Mouse (Mus musculus): ENCODE results near the gene Polq. TPM values are rescaled to one million over a fixed set of nuclear protein-coding genes. Genes with fewer than 3 reads are reported as not detected.
"Not testable (repeated sequence)": the region's sequence is repeated elsewhere in the genome, so short reads cannot be mapped to it uniquely, and the experiment has no call there.

The Polq gene
- total RNA-seq, 1 experiment from 2014 or later: 2.6 TPM

DNA sequence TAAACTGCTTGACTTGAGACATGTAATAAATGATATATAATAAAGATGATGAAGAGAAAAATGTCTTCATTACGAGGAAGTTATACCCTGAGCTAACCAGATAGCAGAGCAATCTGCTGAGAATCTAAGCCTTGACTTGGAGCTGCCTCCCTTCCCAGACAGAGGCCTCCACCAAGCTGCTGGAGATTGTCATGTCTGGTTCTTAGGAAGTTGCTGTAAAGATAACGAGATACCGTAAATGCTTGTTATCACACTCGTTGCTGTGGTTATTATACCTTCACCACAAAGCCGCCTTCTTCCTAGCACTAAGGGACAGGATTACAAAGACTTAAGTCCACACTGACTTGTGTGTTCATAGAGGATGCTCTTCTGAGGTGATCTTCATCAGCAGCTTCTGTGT lies 60.8 kb downstream of the Polq start:
- no peak for ATAC-seq (replicated peaks; ENCODE audit: insufficient number of reproducible peaks, low FRiP score, low TSS enrichment, poor library complexity, severe bottlenecking)

DNA sequence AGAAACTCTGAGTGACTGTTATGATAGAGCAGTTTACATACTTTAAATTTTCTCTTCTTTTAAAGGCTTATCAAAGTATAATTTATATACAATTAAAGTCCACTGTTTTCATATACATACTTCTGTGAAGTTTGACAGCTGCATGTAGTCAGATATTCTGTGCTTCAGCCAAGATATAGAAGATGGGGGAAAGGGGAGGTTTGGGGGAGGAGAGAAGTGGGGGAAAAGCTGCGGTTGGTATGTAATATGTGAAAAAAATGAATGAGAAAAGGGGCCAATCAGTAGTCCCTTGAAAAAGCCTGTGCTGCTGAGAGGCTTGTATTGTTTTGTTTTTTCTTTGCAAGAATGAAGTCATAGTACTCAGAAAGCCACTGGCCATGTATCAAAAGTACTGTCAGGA lies 78.1 kb downstream of the Polq start:
- ATAC-seq (replicated peaks; ENCODE audit: insufficient number of reproducible peaks, low FRiP score, low TSS enrichment, poor library complexity, severe bottlenecking): no peak

DNA sequence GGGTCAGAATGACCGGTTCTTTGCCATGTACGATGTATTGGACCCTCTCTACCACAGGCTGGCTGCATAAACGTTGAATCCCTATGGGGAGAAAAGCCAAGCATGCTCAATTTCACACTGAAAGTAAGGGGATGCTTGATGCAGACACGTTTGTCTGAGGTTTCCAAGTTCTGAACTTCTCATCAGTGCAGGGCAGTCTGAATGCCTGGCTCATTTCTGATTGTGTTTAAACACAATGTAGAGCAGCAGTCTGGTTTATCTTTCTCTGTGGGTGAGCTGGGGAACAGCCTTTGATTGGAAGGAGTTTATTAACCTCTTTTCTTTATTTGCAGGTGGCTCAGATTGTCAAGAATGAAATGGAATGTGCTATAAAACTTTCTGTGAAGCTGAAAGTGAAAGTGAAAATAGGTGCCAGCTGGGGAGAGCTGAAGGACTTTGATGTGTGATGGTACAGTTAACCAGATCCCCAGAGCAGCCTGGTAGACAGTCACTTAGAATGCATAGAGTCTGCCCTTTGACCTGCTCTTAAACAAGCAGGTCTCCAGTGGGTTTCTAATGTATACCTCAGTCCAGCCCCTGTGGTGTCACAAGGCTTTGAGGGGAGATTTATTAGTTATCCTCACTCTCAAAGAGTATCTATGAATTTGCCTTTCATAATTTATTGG lies 82.7 kb downstream of the Polq start:
- ATAC-seq (replicated peaks; ENCODE audit: insufficient number of reproducible peaks, low FRiP score, low TSS enrichment, poor library complexity, severe bottlenecking): 0 out of 2 replicates have a peak, but pooled peaks have one; percentile 5

DNA sequence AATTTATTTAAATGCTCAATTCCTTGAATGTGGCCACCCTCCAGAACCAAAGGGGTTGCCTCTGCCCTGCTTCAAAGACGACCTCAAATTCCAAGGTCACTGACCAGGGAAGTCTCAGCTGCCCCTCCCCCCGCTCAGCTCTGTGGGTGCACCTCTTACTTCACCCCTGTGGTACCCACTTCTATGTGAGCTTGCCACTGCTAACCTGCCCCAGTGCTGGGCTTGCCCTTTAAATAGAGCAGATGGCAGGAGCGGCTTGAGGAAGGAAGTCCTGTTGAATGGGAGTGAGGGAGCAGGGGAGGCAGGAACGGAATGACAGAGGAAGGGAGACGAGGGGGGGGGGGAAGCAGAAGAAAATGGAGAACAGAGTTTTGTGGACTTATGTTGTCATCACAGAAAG lies 97.2 kb downstream of the Polq start:
- ATAC-seq (replicated peaks; ENCODE audit: insufficient number of reproducible peaks, low FRiP score, low TSS enrichment, poor library complexity, severe bottlenecking): no peak

DNA sequence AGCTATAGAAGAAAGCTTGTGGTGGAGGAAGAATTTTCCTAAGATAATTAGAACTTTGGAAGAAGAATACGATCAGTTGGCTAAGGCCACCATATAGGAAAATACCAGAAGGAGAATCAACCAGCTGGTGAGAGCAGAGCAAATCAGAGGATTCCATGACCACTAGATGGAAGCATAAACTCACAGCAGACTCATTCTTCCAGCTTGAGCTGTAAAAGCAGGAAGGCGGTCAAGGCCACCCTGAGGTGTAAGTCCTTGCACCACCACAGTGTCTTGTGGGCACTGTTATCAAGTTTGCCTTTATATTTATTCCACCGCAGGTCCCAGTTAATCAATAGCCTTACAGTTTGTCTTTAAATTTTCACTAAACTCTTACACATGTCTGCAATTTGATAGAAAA lies 97.7 kb downstream of the Polq start:
- no peak for ATAC-seq (replicated peaks; ENCODE audit: insufficient number of reproducible peaks, low FRiP score, low TSS enrichment, poor library complexity, severe bottlenecking)

DNA sequence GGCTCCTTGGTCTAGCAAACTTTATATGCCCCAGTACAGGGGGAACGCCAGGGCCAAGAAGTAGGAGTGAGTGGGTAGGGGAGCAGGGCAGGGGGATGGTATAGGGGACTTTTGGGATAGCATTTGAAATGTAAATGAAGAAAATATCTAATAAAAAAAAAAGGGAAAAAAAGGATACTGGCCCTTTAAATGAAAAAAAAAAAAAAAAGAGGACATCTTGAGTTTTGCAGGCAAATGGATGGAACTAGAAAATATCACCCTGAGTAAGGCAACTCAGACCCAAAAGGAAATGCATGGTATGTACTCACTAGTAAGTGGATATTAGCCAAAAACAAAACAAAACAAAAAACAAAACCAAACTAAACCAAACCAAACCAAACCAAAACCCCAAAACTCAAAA lies 113.6 kb downstream of the Polq start:
- ATAC-seq (replicated peaks; ENCODE audit: insufficient number of reproducible peaks, low FRiP score, low TSS enrichment, poor library complexity, severe bottlenecking): not testable (repeated sequence)

Other genes with a start within 250 kb of the Polq start
- gene Slc15a2, start 226.8 kb upstream of the Polq start, total RNA-seq (2017): 44.5 to 91.5 TPM (median 53.5 TPM) in 3 replicates
- gene Iqcb1, start 183.4 kb upstream of the Polq start, total RNA-seq (2017): 17.8 to 35.6 TPM (median 25.5 TPM) in 3 replicates
- gene Eaf2, start 136.8 kb upstream of the Polq start, total RNA-seq (2017): 11.5 to 14.9 TPM (median 13.4 TPM) in 3 replicates
- 24.1 to 52.5 TPM (median 27.2 TPM) in 3 replicates for gene Golgb1, start 136.6 kb upstream of the Polq start, total RNA-seq (2017)
- 630 to 720 TPM (median 692 TPM) in 3 replicates for gene Hcls1, start 76.8 kb upstream of the Polq start, total RNA-seq (2017)
- gene Fbxo40, start 21.3 kb upstream of the Polq start, total RNA-seq (2017): 0.29 to 0.38 TPM in 2 of 3 replicates, not detected in the other

Data from monocyte, adult 5-6 weeks (primary cell).